In genomic region chr6:30681935-30682900, GRCm38 (mm10) we compare ENCODE assay signal across 9 mouse cellular contexts. TPM values are rescaled to one million over a fixed set of nuclear protein-coding genes. Genes with fewer than 3 reads are reported as not detected.
DNase-seq lines count a peak whose midpoint lies in the region; ATAC-seq lines count a peak whose summit lies in the region.
"Had no signal": no experiment of that assay in that cellular context is flagged by ENCODE, and none has a peak within 500 bp of the region (broad histone marks: within the 10 kb centered on the region; RNA-seq: fewer than 3 reads in every experiment).

No protein-coding gene starts in this region.

- H3K27me3 ChIP-seq in forebrain, embryonic 11.5 days (ENCODE audit: control insufficient read depth, insufficient read depth, low read length) = no peaks in the 10 kb centered on the region
- no peaks in the 10 kb centered on the region for H3K27me3 ChIP-seq in forebrain, embryonic 16.5 days (replicated peaks; ENCODE audit: control insufficient read depth, insufficient read depth, low read length)
- H3K27me3 ChIP-seq in heart, embryonic 13.5 days (replicated peaks) = no peaks in the 10 kb centered on the region
- no peaks in the 10 kb centered on the region for H3K27me3 ChIP-seq in limb, embryonic 15.5 days

- ATAC-seq in forebrain, embryonic 11.5 days (replicated peaks; ENCODE audit: low FRiP score) = no peak
- ATAC-seq in forebrain, embryonic 16.5 days = no peak
- peak; percentile 36; the same call in 1 of the 2 replicates for ATAC-seq in common myeloid progenitor, adult 5-6 weeks (replicated peaks; ENCODE audit: low read depth, poor library complexity, severe bottlenecking)
- no peak for ATAC-seq in heart, embryonic 13.5 days (ENCODE audit: extremely low read depth, insufficient number of reproducible peaks, low FRiP score, low TSS enrichment)
- ATAC-seq in limb, embryonic 15.5 days (ENCODE audit: insufficient number of reproducible peaks, low FRiP score, low TSS enrichment, low read depth) = peak; percentile 91
- no peak for ATAC-seq in erythroid progenitor cell, adult 5-6 weeks (replicated peaks; ENCODE audit: low FRiP score, poor library complexity, severe bottlenecking)

- H3K9me3 ChIP-seq in forebrain, embryonic 11.5 days (ENCODE audit: control insufficient read depth, low read length) = no peaks in the 10 kb centered on the region
- H3K9me3 ChIP-seq in forebrain, embryonic 16.5 days (ENCODE audit: control insufficient read depth, low read length) = no peaks in the 10 kb centered on the region
- no peaks in the 10 kb centered on the region for H3K9me3 ChIP-seq in heart, embryonic 13.5 days
- no peaks in the 10 kb centered on the region for H3K9me3 ChIP-seq in limb, embryonic 15.5 days

- 70% methylated on average over 13 of the region's 13 CpGs for WGBS in forebrain, embryonic 11.5 days
- WGBS in forebrain, embryonic 16.5 days = 67% methylated on average over 13 of the region's 13 CpGs
- 53% methylated on average over 13 of the region's 13 CpGs for WGBS in heart, embryonic 13.5 days
- 26% methylated on average over 13 of the region's 13 CpGs for WGBS in limb, embryonic 15.5 days

- DNase-seq in forebrain, embryonic 11.5 days (ENCODE audit: low spot score) = no peak
- DNase-seq in adrenal gland, postnatal 14 days = no peak
- DNase-seq in thymus, postnatal 0 days (ENCODE audit: low spot score) = no peak

- peak overlapping the region; percentile 57 for H3K27ac ChIP-seq in forebrain, embryonic 11.5 days (ENCODE audit: low read depth, low read length)
- no peak overlapping the region for H3K27ac ChIP-seq in forebrain, embryonic 16.5 days (ENCODE audit: low read length)
- H3K27ac ChIP-seq in heart, embryonic 13.5 days (replicated peaks) = peak overlapping the region; percentile 82
- peak overlapping the region; percentile 94 for H3K27ac ChIP-seq in limb, embryonic 15.5 days

- no peak overlapping the region for H3K4me2 ChIP-seq in forebrain, embryonic 11.5 days (ENCODE audit: low read depth, low read length, severe bottlenecking)
- no peak overlapping the region for H3K4me2 ChIP-seq in forebrain, embryonic 16.5 days (ENCODE audit: low read length)
- H3K4me2 ChIP-seq in heart, embryonic 13.5 days = no peak overlapping the region; the same call in 1 of the 2 replicates
- H3K4me2 ChIP-seq in limb, embryonic 15.5 days = peak overlapping the region; percentile 15

- no peak overlapping the region for H3K4me3 ChIP-seq in forebrain, embryonic 11.5 days (ENCODE audit: low read depth, low read length)
- H3K4me3 ChIP-seq in forebrain, embryonic 16.5 days (replicated peaks; ENCODE audit: low read length) = no peak overlapping the region
- no peak overlapping the region for H3K4me3 ChIP-seq in heart, embryonic 13.5 days
- H3K4me3 ChIP-seq in limb, embryonic 15.5 days = no peak overlapping the region
- H3K4me3 ChIP-seq: erythroblast, embryonic 14.5 days had no signal

- H3K36me3 ChIP-seq in forebrain, embryonic 11.5 days (ENCODE audit: control insufficient read depth, insufficient read depth, low read length) = no peaks in the 10 kb centered on the region
- H3K36me3 ChIP-seq in forebrain, embryonic 16.5 days (ENCODE audit: control insufficient read depth, insufficient read depth) = no peaks in the 10 kb centered on the region
- H3K36me3 ChIP-seq in heart, embryonic 13.5 days = no peaks in the 10 kb centered on the region
- H3K36me3 ChIP-seq in limb, embryonic 15.5 days = no peaks in the 10 kb centered on the region

- H3K4me1 ChIP-seq in forebrain, embryonic 11.5 days (replicated peaks; ENCODE audit: control insufficient read depth, insufficient read depth, low read length) = peaks cover 18% of the 10 kb centered on the region
- peaks cover 16% of the 10 kb centered on the region for H3K4me1 ChIP-seq in forebrain, embryonic 16.5 days (replicated peaks; ENCODE audit: control insufficient read depth, insufficient read depth, low read length)
- H3K4me1 ChIP-seq in heart, embryonic 13.5 days = peaks cover 40% of the 10 kb centered on the region
- H3K4me1 ChIP-seq in limb, embryonic 15.5 days = peaks cover 35% of the 10 kb centered on the region

- no peak overlapping the region for H3K9ac ChIP-seq in forebrain, embryonic 11.5 days (ENCODE audit: low read length)
- no peak overlapping the region for H3K9ac ChIP-seq in forebrain, embryonic 16.5 days (replicated peaks; ENCODE audit: low read depth, low read length)
- H3K9ac ChIP-seq in heart, embryonic 13.5 days = no peak overlapping the region
- no peak overlapping the region for H3K9ac ChIP-seq in limb, embryonic 15.5 days

RNA-seq across cellular contexts. Expression of gene Cep41, which starts 11.3 kb away (rescaled TPM):
- 21.6 and 24.1 TPM in 2 replicates for polyA plus RNA-seq in forebrain, embryonic 11.5 days (2014; fragmentation: Nextera tagmentation; extraction: Ambion mirVana)
- 15.2 and 15.3 TPM in 2 replicates for polyA plus RNA-seq in forebrain, embryonic 16.5 days (2015; fragmentation: Nextera tagmentation; extraction: Ambion mirVana)
- total RNA-seq in common myeloid progenitor, adult 5-6 weeks (2017) = 9.3 and 12.0 TPM in 2 replicates
- polyA plus RNA-seq in heart, embryonic 13.5 days (2015; fragmentation: Nextera tagmentation; extraction: Ambion mirVana) = 11.0 and 12.2 TPM in 2 replicates
- 28.6 and 46.4 TPM in 2 replicates for polyA plus RNA-seq in limb, embryonic 15.5 days (2015; fragmentation: Nextera tagmentation; extraction: Ambion mirVana)
- 6.8 and 8.2 TPM in 2 replicates for total RNA-seq in adrenal gland, postnatal 14 days (2021)
- polyA plus RNA-seq in thymus, postnatal 0 days (2015; fragmentation: Nextera tagmentation; extraction: Ambion mirVana) = 14.1 and 15.0 TPM in 2 replicates
- 3.2 and 49.0 TPM in 2 replicates for total RNA-seq in erythroid progenitor cell, adult 5-6 weeks (2015; ENCODE audit: low replicate concordance)
- total RNA-seq in erythroid progenitor cell, adult 5-6 weeks (2017; ENCODE audit: low replicate concordance) = 3.1 and 5.5 TPM in 2 replicates

RNA-seq across cellular contexts. Expression of gene Mest, which starts 41.1 kb away (rescaled TPM):
- 1,661 and 1,678 TPM in 2 replicates for polyA plus RNA-seq in forebrain, embryonic 11.5 days (2014; fragmentation: Nextera tagmentation; extraction: Ambion mirVana)
- polyA plus RNA-seq in forebrain, embryonic 16.5 days (2015; fragmentation: Nextera tagmentation; extraction: Ambion mirVana) = 283 and 328 TPM in 2 replicates
- 0.14 TPM in 1 of 2 replicates, not detected in the other for total RNA-seq in common myeloid progenitor, adult 5-6 weeks (2017)
- polyA plus RNA-seq in heart, embryonic 13.5 days (2015; fragmentation: Nextera tagmentation; extraction: Ambion mirVana) = 2,537 and 2,584 TPM in 2 replicates
- 1,721 and 1,971 TPM in 2 replicates for polyA plus RNA-seq in limb, embryonic 15.5 days (2015; fragmentation: Nextera tagmentation; extraction: Ambion mirVana)
- total RNA-seq in adrenal gland, postnatal 14 days (2021) = 73.3 and 85.6 TPM in 2 replicates
- polyA plus RNA-seq in thymus, postnatal 0 days (2015; fragmentation: Nextera tagmentation; extraction: Ambion mirVana) = 55.0 and 63.2 TPM in 2 replicates
- total RNA-seq in erythroid progenitor cell, adult 5-6 weeks (2015; ENCODE audit: low replicate concordance) = not detected in 2 replicates
- total RNA-seq in erythroid progenitor cell, adult 5-6 weeks (2017; ENCODE audit: low replicate concordance) = not detected in 2 replicates

RNA-seq across cellular contexts. Expression of gene Cpa1, which starts 43.2 kb away (rescaled TPM):
- 0.16 TPM in 1 of 2 replicates, not detected in the other for polyA plus RNA-seq in forebrain, embryonic 11.5 days (2014; fragmentation: Nextera tagmentation; extraction: Ambion mirVana)
- 0.56 and 0.66 TPM in 2 replicates for polyA plus RNA-seq in forebrain, embryonic 16.5 days (2015; fragmentation: Nextera tagmentation; extraction: Ambion mirVana)
- total RNA-seq in common myeloid progenitor, adult 5-6 weeks (2017) = not detected in 2 replicates
- polyA plus RNA-seq in heart, embryonic 13.5 days (2015; fragmentation: Nextera tagmentation; extraction: Ambion mirVana) = 2.1 and 3.9 TPM in 2 replicates
- polyA plus RNA-seq in limb, embryonic 15.5 days (2015; fragmentation: Nextera tagmentation; extraction: Ambion mirVana) = 1.7 and 1.9 TPM in 2 replicates
- 0.30 TPM in 1 of 2 replicates, not detected in the other for total RNA-seq in adrenal gland, postnatal 14 days (2021)
- polyA plus RNA-seq in thymus, postnatal 0 days (2015; fragmentation: Nextera tagmentation; extraction: Ambion mirVana) = 0.23 and 0.30 TPM in 2 replicates
- not detected in 2 replicates for total RNA-seq in erythroid progenitor cell, adult 5-6 weeks (2015; ENCODE audit: low replicate concordance)
- not detected in 2 replicates for total RNA-seq in erythroid progenitor cell, adult 5-6 weeks (2017; ENCODE audit: low replicate concordance)
- polyA plus RNA-seq: erythroblast, embryonic 14.5 days had no signal

Comparison
In these comparisons a context has a peak if more than half of its experiments do, and no peak if none do; other contexts are left out.
1. ATAC-seq: peak in common myeloid progenitor, adult 5-6 weeks (single experiment) and limb, embryonic 15.5 days (single experiment); none in forebrain, embryonic 11.5 days (single experiment), forebrain, embryonic 16.5 days (single experiment), heart, embryonic 13.5 days (single experiment) and erythroid progenitor cell, adult 5-6 weeks (single experiment).